Mouse (Mus musculus) WW6 (cell line): ENCODE data around the gene Anapc1.

Experiments used
- DNase-seq: peaks from one replicate; pipeline ENCODE4 v3.0.0-alpha.2; 2013; ENCODE audit warnings: low read depth, low spot score

The Anapc1 gene

DNA sequence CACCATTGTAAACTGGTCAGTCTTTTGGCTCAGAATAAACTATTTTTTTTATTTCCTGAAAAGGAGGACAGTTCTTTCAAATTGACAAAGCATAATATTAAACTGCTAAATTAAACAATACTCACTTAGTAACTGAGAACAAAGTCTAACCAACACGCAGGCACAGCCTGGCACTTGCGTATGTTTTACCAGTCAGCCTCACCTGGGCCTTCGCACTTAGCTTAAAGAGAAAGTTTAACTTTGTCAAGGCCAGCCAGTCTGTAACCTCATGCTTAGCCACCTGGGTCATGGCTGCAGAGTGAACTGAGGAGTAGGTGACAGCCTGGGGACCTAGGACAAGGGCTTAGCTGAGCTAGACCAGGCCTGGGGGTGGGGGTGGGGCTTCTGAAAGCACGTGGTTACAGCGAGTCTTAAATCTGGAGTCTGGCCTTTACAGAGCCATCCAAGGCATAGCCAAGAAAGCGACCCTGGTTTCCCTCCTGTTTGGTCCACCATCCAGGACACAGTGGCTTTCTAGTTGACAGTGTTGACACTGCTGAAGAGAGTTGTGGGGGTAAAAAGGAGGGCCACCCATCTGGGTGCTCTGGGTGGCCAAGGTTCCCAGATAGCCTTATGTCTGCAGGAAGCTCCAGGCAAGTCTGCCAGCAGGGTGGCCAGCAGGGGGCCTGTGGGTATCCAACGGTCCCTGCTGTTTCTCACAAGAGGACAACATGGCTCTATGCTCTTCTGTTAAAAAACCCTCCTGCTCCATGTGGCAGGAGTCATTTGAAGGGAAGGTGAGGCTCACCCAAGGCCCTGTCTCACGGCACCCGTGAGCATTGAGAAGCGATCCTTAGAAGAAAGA is 120.7 kb downstream of the Anapc1 start:
- DNase-seq = no peak

DNA sequence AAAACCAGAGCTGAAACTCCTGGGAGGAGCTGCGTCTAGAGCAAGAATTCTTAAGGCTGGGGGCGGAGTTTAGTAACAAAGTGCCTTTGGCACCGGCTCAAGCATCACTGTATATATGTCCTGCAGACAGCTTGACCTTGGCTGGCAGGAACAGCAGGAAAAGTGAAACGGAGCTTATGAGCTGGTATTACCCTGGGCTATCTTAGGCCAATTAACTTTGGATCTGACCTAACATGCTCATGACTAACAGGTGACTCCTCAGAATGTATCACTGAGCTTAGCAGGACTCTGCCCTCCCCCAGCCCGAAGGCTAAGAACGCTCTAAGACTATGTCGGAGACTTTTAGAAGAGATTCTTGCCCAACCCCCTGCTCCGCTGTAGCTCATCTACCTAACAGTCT is 121.3 kb downstream of the Anapc1 start:
- DNase-seq = no peak

DNA sequence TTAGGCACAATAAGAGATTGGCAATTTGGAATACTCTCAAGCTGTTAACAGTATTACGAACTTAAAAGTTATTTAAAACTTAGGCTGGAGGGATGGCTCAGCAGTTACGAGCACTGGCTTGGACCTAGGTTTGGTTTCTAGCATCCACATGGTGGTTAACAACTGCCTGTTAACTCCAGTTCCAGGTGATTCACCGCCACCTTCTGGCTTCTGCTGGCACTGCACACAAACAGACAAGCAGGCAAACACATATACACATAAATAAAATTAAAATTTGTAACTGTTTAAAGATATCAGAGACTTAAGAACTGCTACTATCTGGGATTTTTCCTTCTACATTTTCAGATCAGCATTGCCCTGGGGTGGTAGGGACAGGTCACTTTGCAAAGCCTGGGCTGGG is 123.0 kb downstream of the Anapc1 start:
- no peak for DNase-seq
